Mouse (Mus musculus) testis, postnatal 14 days (tissue): ENCODE data around the gene Sh3rf3.

Source experiments
- DNase-seq: peaks from one replicate; pipeline ENCODE4 v3.0.0; 2021; ENCODE audit warnings: low spot score

Gene Sh3rf3

DNA sequence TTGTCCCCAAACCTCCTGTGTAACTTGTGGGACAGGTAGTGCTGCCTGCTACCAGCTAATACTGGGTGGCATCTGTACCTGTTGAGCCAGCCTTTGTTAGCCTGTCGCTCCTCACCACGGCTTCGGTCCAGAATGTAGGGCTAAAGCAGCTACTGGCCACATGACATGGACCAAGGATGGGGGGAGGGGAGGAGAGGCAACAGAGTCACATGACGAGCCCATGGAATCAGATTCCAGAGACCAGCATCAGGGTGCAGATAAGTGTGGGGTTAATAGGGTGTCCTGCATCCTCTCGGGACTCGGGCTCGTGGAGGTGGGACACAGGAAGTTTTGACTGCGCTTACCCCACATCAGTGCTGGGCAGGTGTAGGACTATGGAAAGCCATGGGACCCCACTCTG lies 292.7 kb downstream of the Sh3rf3 start:
- DNase-seq = no peak

DNA sequence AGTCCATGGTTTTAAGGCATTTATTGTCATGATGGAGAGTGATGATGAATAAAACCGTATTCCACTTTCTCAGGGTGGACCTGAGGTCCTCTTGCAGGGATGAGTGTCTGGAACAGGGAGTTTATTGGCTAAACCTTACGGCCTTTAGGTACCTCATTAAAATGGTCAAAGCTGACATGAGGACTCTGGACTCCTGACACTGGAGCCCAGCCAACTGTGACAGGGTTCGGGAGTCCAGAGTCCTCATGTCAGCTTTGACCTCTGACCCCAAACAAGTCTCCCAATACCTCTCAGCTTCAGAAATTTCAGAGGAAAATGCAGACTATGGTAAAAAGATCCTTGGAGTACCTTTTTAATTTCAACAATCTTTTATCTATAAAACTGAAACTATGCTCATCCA lies 293.5 kb downstream of the Sh3rf3 start:
- DNase-seq = no peak

GRCm38 (mm10) chr10:59109015-59109414 lies 295.9 kb downstream of the Sh3rf3 start:
- DNase-seq = peak; percentile 49

DNA sequence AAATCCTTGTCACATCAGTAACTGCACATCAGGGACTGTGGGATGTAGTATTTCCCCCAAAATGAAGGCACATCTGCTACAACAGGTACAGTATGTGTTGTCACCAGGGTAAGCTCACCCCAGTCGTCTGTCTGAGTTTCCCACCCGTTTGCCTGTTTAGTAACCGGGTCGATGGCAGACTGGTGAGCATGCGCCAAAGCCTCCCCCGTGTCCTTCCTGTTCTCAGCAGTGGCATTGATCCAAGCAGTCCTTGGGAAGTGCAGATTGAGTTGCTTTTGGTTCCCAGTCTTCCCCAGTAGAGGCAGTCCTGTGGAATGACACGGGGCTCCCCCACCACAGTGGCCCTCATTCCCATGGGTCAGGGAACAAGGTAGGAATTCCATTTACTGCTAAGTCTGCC lies 297.2 kb downstream of the Sh3rf3 start:
- DNase-seq = no peak

DNA sequence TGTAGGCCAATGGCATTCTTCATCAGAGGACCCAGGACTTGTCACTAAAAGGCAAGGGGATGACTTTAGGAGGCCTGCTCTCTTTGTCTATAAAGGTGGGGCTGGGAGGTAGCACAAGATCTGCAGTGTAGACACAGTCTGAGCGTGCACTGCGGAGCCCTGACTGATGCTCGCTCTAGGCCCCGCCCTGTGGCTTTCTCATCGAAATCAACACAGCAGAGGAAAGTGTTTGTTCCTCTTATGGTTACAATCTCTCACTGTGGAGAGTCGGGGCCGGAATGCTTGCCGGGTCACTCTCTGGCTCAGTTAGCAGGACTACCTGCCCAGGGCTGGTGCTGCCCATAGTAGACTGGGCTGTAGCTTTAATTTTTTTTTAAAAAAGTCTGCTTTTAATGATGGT lies 299.6 kb downstream of the Sh3rf3 start:
- DNase-seq = no peak

- no peak for DNase-seq
Measured at GRCm38 (mm10) chr10:59113386-59113785, 300.2 kb downstream of the Sh3rf3 start.

GRCm38 (mm10) chr10:59114535-59115291 lies 301.6 kb downstream of the Sh3rf3 start:
- no peak for DNase-seq

GRCm38 (mm10) chr10:59115691-59116090 lies 302.5 kb downstream of the Sh3rf3 start:
- no peak for DNase-seq

DNA sequence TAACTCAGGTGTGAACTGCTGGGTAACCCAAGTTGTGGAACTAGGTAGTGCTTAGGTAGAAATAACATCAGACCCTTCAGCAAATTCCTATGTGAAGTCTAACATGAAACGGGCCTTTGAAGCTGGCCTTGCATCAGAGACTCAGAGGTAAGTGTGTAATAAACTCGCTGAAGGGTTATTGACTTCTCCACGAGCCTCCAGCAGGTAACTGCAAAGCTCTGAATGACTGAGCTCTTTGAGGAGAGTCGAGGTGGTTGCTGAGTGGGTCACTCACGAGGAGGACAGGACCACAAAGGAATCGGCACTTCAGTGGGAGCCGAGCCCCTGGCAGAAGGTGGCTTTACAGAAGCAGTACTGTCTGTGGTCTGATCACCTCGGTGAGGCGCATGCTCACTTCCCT lies 303.2 kb downstream of the Sh3rf3 start:
- DNase-seq = no peak

- no peak for DNase-seq
Measured at GRCm38 (mm10) chr10:59117555-59117954, 304.4 kb downstream of the Sh3rf3 start.

DNA sequence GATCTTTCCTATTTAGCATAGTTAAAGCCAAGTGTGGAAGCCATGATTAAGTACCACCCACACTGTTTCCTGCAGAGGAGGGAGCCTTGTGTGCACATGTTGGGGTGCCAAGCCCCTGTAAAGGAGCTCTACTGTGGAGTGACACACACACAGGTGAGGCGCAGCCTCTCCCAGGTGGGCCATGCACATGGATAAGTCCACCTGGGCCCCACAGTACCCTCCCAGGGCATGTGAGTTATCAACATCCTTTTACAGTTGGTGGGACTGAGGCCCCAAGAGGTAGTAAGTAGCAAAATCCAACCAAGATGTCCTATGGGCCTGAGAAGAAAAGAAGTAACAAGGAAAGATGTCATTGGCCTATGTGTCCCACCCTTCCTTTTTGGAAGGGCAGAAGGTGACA lies 305.8 kb downstream of the Sh3rf3 start:
- DNase-seq = no peak

GRCm38 (mm10) chr10:59119811-59120210 lies 306.7 kb downstream of the Sh3rf3 start:
- DNase-seq = no peak

DNA sequence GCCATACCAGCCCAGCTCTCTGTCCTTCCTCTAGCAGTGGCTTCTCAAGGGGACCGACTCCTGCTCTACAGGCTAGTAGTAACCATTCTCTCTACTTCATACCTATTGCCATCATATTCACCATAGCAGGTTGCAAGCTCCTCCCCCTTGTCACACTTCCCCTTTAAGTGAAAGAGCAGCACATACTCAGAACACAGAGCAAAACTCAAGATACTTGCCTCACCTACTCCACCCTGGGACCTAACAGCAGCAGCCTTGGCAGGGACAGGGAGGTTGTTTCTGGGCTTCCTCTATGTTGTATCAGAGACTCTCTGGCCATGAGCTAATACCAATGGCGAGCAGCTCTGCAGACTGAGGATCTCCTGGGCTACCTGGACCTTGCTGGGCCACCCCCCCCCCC lies 312.3 kb downstream of the Sh3rf3 start:
- no peak for DNase-seq

- no peak for DNase-seq
Measured at GRCm38 (mm10) chr10:59127637-59128036, 314.5 kb downstream of the Sh3rf3 start.

DNA sequence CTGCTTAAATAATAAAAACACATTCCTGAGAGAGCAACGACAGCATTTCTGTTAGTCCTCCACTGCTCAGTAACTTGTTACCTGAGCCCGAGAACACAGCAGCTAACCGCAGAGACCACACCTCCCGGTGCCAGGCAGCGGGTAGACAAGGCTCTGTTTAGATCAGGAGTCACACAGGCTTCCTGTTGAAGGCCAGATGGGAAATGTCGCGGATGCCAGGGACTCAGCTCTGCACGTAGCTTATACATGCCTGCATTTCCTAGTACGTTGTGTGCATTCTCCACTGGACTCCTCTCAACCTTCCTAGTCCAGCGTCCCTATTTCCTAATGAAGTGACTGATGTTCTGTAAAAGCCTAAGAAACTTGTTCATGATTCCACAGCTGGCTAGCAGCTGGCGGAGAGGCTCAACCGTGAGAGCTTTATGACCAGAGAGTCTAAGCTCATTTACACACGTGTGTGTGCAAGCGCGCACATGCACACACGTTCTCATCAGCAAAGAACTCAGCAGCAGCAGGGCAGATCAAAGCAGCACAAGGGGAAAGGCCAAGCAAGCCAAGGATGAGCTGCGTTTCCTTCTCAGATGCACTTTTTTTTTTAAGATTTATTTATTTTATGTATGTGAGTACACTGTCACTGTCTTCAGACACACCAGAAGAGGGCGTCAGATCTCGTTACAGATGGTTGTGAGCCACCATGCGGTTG lies 318.9 kb downstream of the Sh3rf3 start:
- DNase-seq = no peak

DNA sequence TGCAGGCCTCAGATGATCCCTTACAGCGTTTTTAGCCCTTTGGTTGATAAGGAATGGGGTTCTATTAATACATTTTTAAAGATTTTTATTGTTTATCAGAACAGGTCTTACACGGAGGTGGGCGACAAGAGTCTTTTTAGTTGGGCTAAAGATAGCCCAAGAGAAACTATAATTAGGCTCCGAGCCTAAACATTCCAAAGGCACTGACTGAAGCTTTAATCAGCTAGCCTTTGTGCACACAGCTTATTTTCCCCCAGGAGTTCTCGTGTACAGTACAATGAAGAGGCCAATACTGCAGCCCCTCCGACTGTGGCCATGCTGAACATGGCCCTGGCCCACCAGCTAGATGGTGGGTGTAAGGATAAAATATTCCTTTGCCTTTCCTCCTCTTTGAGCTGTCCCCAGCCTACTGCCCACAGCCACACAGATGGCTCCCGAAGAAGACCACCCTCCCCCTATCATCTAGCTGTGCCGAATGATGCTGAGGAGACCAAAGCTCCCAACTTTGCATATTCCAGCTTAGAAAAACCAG lies 320.4 kb downstream of the Sh3rf3 start:
- no peak for DNase-seq

- peak; percentile 23 for DNase-seq
Measured at GRCm38 (mm10) chr10:59149956-59150383, 336.8 kb downstream of the Sh3rf3 start.

GRCm38 (mm10) chr10:59150938-59151657 lies 337.9 kb downstream of the Sh3rf3 start:
- DNase-seq = no peak

- no peak for DNase-seq
Measured at GRCm38 (mm10) chr10:59152544-59153081, 339.5 kb downstream of the Sh3rf3 start.

- no peak for DNase-seq
Measured at GRCm38 (mm10) chr10:59158627-59159026, 345.5 kb downstream of the Sh3rf3 start.

DNA sequence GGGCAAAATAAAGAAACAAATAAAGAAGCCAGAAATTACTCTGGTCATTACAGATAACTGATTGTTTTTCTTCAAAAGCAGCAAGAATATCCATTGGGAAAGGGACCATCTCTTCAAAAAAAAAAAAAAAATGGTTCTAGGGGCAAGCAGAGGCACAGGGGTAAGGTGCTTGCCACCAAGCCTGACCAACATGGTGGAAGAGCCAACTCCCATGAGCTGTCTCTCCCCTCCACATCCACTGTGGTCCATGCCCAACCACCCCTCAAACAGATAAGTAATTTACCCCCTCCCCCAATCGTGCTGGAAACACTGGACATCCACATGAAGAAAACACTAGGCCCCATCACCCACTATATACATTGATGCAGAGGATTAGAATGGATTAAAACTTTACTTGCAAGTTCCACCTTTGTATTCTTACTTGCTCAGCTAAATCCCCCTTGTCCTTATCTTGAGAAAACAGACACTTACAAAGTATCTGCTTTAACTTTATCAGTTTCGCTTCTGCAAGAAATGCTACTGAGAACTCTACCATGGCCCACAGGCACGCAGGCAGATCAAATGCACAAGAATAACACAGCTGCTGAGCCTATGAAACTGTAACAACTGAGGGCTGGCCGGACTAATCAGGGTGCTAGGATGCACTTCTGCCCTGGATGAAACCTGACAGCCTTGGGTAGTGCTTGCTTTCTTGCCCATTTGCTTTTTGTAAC lies 349.2 kb downstream of the Sh3rf3 start:
- peak; percentile 55 for DNase-seq
